Mouse (Mus musculus) neural tube, embryonic 14.5 days (tissue): ENCODE measurements around the gene Bysl. TPM values are rescaled to one million over a fixed set of nuclear protein-coding genes. Genes with fewer than 3 reads are reported as not detected.
"Not testable (repeated sequence)": the region's sequence is repeated elsewhere in the genome, so short reads cannot be mapped to it uniquely, and the experiment has no call there.

ENCODE experiments used
- ATAC-seq: fragments of 200-750 bp; cut with Nextera tagmentation; 2 replicates; pipeline ENCODE4 v1.8.0; 2017; ENCODE audit warnings: low read depth, mild to moderate bottlenecking, moderate TSS enrichment, moderate library complexity
- H3K27ac ChIP-seq: fragments of 300-500 bp; sonication (generic); 2 replicates; pipeline ENCODE4 v1.5.1; 2014; ENCODE audit warnings: low read depth, mild to moderate bottlenecking, control low read depth, low read length, moderate library complexity, mixed read lengths
- H3K27me3 ChIP-seq: fragments of 300-500 bp; sonication (generic); 2 replicates; pipeline ENCODE4 v1.6.1; 2014; ENCODE audit warnings: low read length; ENCODE audit not compliant: control insufficient read depth, insufficient read depth
- H3K36me3 ChIP-seq: fragments of 300-500 bp; sonication (generic); 2 replicates; pipeline ENCODE4 v1.6.1; 2014; ENCODE audit warnings: low read length, mixed read lengths; ENCODE audit not compliant: control insufficient read depth, insufficient read depth
- H3K4me1 ChIP-seq: fragments of 300-500 bp; sonication (generic); 2 replicates; pipeline ENCODE4 v1.6.1; 2014; ENCODE audit warnings: low read length; ENCODE audit not compliant: control insufficient read depth, insufficient read depth
- H3K4me2 ChIP-seq: fragments of 300-500 bp; sonication (generic); 2 replicates; pipeline ENCODE4 v1.6.1; 2014; ENCODE audit warnings: mild to moderate bottlenecking, low read depth, low read length, control low read depth
- H3K4me3 ChIP-seq: fragments of 300-500 bp; sonication (generic); 2 replicates; pipeline ENCODE4 v1.5.1; 2014; ENCODE audit warnings: low read depth, low read length, control low read depth, mixed read lengths
- H3K9ac ChIP-seq: fragments of 300-500 bp; sonication (generic); replicated peaks from 2 replicates; pipeline ENCODE4 v1.6.1; 2014; ENCODE audit warnings: low read depth, mild to moderate bottlenecking, control low read depth, low read length, mixed read lengths
- H3K9me3 ChIP-seq: fragments of 300-500 bp; sonication (generic); 2 replicates; pipeline ENCODE4 v1.6.1; 2016; ENCODE audit warnings: low read length; ENCODE audit not compliant: control insufficient read depth
- WGBS: fragments of 180-500 bp; shearing (Covaris S2); extraction: QIAGEN DNeasy Blood & Tissue Kit; methylation state at CpG from one replicate; pipeline ENCODE4 v1.1.7; 2014; 5-methylcytosine and 5-hydroxymethylcytosine counted together
- polyA plus RNA-seq: library from polyadenylated mRNA; unstranded; fragments of >200 nt; fragmentation: Nextera tagmentation; extraction: Ambion mirVana; gene quantifications from 2 replicates; pipeline ENCODE4 v1.2.1, GENCODE M21; 2014

The Bysl gene
- polyA plus RNA-seq, 1 experiment from 2014 or later, result 32.7 TPM

DNA sequence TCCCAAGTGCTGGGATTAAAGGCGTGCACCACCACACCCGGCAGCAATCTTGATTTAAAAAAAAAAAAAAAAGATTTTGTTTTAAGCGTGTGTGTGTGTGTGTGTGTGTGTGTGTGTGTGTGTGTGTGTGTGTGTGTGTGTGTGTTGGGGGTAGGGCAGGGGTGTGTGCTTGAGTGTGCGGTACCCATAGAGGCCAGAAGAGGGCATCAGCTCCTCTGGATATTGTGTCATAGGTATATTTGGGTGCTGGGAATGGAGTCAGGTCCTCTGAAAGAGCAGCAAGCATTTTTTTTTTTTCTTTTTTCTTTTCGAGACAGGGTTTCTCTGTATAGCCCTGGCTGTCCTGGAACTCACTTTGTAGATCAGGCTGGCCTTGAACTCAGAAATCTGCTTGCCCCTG, 13.3 kb upstream of the Bysl start:
- peaks cover 24% of the 10 kb centered on the region for H3K36me3 ChIP-seq
- not testable (repeated sequence) for H3K9me3 ChIP-seq, H3K4me1 ChIP-seq, ATAC-seq, H3K27me3 ChIP-seq, H3K4me3 ChIP-seq, H3K27ac ChIP-seq, H3K4me2 ChIP-seq, H3K9ac ChIP-seq
- 95% methylated on average over 5 of the region's 5 CpGs for WGBS

DNA sequence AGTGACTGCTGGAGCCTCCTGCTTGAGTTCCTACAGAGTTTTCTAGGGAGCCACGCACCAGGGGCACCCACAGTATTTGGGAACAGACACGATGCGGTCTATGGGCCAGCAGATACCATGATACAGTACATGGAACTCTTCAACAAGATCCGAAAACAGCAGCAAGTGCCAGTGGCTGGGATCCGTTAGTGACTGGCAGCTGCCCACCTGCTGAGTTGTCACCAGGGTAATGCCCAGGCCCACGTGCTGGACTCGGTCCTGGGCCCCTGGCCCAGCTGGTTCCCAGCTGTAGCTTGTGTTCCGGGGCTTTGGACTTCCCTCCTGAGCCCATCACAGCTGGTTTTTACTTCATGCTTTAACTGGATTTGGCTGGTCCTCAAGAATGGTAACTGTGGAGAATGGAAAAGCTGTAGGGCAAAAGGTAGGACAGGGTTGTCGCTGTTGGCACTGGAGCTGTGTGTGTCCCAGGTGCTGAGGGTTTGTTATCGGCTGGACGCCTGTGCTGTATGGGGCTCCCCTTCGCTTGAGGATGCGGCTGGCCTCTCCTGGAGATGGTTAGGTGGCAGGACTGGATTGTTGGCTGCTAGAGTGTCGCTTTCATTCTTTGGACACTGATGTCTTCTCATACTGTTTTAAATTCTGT, 11.7 kb upstream of the Bysl start:
- no peak overlapping the region for H3K9ac ChIP-seq
- no peaks in the 10 kb centered on the region for H3K4me1 ChIP-seq
- H3K27me3 ChIP-seq, result no peaks in the 10 kb centered on the region
- no peak overlapping the region for H3K27ac ChIP-seq
- no peaks in the 10 kb centered on the region for H3K9me3 ChIP-seq
- no peak overlapping the region for H3K4me2 ChIP-seq
- peaks cover 32% of the 10 kb centered on the region for H3K36me3 ChIP-seq
- no peak for ATAC-seq
- H3K4me3 ChIP-seq, result no peak overlapping the region
- WGBS, result 96% methylated on average over 14 of the region's 14 CpGs

DNA sequence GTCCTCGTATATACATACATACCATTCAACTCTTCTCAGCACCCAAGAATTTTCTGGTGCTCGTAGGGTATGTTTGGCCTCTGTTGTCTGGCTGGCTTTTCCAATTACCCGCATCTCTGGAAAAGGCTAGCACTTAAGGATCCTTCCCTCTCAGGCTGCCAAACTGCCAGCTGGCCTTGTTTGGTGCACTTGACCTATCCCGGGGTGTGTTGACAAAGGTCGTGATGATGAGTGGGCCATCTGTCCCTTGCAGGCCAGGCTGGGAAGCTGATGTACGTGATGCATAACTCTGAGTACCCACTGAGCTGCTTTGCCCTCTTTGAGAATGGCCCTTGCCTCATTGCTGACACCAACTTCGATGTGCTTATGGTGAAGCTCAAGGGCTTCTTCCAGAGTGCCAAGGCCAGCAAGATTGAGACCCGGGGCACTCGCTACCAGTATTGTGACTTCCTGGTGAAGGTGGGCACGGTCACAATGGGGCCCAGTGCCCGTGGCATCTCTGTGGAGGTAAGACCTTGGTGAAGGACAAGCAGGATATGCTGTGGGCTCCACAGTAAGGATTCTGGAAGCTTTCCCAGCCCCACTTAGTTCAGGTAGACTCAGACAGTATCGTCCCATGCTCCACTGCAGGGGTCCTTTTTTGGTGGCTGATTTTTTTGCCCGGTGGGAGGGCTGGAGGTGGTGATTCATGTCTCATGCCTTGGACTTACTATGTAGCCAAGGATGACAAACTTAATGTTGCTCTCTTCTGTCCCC, 7.4 kb upstream of the Bysl start:
- Histone ChIP-seq H3K27ac (no peak overlapping the region), H3K4me1 (no peaks in the 10 kb centered on the region), H3K27me3 (no peaks in the 10 kb centered on the region), H3K9ac (no peak overlapping the region), H3K4me2 (no peak overlapping the region), H3K9me3 (no peaks in the 10 kb centered on the region), H3K36me3 (peaks cover 43% of the 10 kb centered on the region), H3K4me3 (no peak overlapping the region)
- ATAC-seq, result no peak
- WGBS, result 90% methylated on average over 13 of the region's 13 CpGs

DNA sequence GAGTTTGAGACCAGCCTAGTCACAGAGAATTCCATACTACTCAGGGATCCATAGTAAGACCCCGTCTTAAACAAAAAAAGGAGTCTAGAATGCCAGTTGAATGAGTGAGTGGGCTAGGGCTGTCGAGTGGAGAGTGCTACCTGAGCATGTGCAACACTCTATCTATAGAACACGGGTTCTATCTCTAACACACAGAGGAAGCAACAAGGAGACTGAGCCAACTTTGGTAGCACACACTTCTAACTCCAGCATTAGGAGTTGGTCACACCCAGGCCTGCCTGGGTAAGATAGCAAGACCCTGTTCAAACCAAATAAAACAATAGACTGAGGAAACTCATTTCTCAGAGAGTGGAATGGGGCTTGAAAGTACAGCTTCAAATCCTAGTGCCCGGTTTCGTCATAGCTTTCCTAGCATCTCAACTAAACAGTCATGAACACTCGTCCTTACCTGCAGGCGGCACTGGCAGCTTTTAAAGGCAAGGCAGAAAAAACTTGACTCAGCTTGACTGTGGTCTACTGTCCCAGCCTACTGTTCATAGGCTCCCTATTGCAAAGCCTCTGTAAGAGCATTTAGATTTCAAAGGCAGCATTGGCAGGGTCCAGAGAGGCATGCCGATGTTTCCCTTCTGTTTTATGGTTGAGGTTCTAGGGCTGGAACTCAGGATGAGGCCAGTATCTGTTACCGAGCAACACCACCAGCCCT, 6.5 kb upstream of the Bysl start:
- Histone ChIP-seq H3K4me1 (0 out of 2 replicates have a peak, but pooled peaks cover 4% of the 10 kb centered on the region), H3K9ac (no peak overlapping the region), H3K27me3 (no peaks in the 10 kb centered on the region), H3K36me3 (peaks cover 34% of the 10 kb centered on the region), H3K4me3 (no peak overlapping the region), H3K9me3 (no peaks in the 10 kb centered on the region), H3K4me2 (no peak overlapping the region), H3K27ac (no peak overlapping the region)
- ATAC-seq, result no peak
- WGBS, result 93% methylated on average over 9 of the region's 9 CpGs

DNA sequence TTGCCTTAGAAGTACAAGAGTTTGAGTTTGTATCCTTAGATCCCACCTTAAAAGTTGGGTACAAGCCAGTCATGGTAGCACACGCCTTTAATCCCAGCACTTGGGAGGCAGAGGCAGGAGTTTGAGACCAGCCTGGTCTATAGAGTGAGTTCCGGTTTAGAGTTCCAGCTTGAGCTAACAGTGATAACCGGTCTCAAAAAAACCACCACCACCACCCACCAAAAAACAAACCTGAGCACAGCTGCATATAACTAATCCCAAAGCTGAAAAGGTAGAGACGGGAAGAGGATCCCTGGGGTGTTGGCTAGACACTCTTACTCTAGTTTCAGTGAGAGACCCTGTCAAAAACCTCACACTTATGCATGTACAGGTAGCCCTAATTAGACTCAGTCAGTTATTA, 5.4 kb upstream of the Bysl start:
- peaks cover 12% of the 10 kb centered on the region for H3K4me1 ChIP-seq
- ATAC-seq, result no peak
- 95% methylated on average over 4 of the region's 4 CpGs for WGBS

DNA sequence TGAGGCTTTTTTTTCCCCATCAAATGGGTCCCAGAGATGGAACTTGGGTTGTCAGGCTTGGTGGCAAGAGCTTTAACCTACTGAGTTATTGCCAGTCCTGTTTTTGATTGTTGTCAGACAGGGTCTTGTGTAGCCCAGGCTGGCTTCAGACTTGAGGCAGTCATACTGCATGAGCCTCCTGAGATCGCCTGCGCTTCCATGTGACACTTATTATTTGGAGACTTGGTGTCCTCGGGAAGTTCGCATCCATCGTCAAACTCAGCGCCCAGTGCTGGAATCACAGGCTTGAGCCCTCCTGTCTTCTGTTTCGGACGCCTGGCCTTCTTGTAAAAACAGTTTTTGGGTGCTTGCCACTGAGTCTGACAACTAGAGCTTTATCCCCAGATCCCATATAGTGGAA, 4.8 kb upstream of the Bysl start:
- H3K4me1 ChIP-seq, result peaks cover 12% of the 10 kb centered on the region
- peaks cover 26% of the 10 kb centered on the region; the same call in 1 of the 2 replicates for H3K36me3 ChIP-seq
- H3K9ac ChIP-seq, result no peak overlapping the region
- ATAC-seq, result no peak
- no peaks in the 10 kb centered on the region for H3K27me3 ChIP-seq
- no peaks in the 10 kb centered on the region for H3K9me3 ChIP-seq
- no peak overlapping the region for H3K4me2 ChIP-seq
- 96% methylated on average over 8 of the region's 8 CpGs for WGBS
- no peak overlapping the region for H3K27ac ChIP-seq
- H3K4me3 ChIP-seq, result no peak overlapping the region

More for the DNA sequence above, 5.4 kb upstream of the Bysl start:
- Histone ChIP-seq H3K36me3 (peaks cover 26% of the 10 kb centered on the region; the same call in 1 of the 2 replicates), H3K27me3 (no peaks in the 10 kb centered on the region), H3K27ac (no peak overlapping the region), H3K9me3 (no peaks in the 10 kb centered on the region), H3K9ac (no peak overlapping the region), H3K4me3 (no peak overlapping the region), H3K4me2 (no peak overlapping the region)

DNA sequence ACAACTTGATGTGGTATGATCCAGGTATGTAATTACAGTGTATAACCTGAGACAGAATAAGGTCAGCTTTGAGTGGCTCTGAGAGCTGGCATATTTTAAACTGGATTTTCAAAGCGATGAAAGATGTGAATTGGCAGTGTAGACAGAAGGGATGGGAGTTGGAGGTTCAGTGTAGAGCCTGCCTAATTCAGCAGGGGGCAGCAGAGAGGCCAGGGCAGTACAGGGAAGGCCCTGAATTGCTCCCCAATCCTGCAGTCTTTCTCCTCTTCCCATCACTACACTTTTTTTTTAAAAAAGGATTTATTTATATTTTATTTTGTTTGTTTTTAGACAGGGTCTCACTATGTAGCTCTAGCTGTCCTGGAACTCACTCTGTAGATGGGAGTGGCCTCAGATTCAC, 2.7 kb upstream of the Bysl start:
- no peak overlapping the region for H3K4me2 ChIP-seq
- 95% methylated on average over 1 of the region's 1 CpGs for WGBS
- peaks cover 21% of the 10 kb centered on the region; the same call in 1 of the 2 replicates for H3K36me3 ChIP-seq
- no peak overlapping the region for H3K9ac ChIP-seq
- H3K27me3 ChIP-seq, result no peaks in the 10 kb centered on the region
- peaks cover 21% of the 10 kb centered on the region for H3K4me1 ChIP-seq
- no peak for ATAC-seq
- H3K27ac ChIP-seq, result no peak overlapping the region
- H3K9me3 ChIP-seq, result no peaks in the 10 kb centered on the region
- no peak overlapping the region for H3K4me3 ChIP-seq

DNA sequence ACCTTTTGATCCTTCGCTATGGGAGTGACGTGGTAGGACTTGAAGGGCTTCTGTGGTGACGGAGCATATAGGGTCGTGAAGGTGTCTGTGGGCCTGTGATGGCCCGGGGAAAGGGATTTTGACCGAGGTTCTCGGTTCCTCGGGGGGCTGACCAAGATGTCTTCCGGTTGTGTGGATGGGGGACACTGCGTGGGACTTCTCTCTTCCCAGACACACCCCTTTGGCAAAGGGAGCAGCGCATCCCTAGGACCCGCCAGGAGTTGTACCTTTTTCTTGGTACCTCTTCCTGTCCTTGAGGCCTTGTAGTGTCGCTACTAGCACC, 330 bp upstream of the Bysl start:
- Histone ChIP-seq H3K9me3 (no peaks in the 10 kb centered on the region), H3K9ac (peak overlapping the region; percentile 72), H3K4me3 (peak overlapping the region; percentile 77), H3K4me2 (peak overlapping the region; percentile 89), H3K36me3 (peaks cover 10% of the 10 kb centered on the region; the same call in 1 of the 2 replicates), H3K27ac (peak overlapping the region; percentile 73), H3K27me3 (no peaks in the 10 kb centered on the region), H3K4me1 (peaks cover 21% of the 10 kb centered on the region)
- no peak for ATAC-seq
- WGBS, result under 1% methylated on average over 13 of the region's 13 CpGs

DNA sequence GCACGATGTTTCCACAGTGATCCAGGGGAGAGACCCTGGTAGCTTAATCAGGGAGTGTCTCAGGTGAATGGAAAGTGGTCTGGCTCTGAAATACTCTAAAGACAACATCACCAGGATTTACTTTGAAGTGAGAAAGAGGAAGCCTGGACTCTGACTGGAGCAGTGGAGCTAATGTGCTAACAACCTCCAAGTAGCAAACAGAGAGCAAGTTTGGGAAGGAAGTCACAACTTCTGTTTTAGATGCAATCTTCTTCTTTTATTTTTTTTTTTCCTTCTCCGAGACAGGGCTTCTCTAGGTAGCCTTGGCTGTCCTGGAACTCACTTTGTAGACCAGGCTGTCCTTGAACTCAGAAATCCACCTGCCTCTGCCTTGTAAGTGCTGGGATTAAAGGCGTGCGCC, 2.1 kb downstream of the Bysl start:
- H3K27ac ChIP-seq, result no peak overlapping the region
- H3K4me1 ChIP-seq, result peaks cover 21% of the 10 kb centered on the region
- 92% methylated on average over 4 of the region's 4 CpGs for WGBS
- no peaks in the 10 kb centered on the region for H3K27me3 ChIP-seq
- ATAC-seq, result no peak
- no peak overlapping the region for H3K4me3 ChIP-seq
- H3K9ac ChIP-seq, result no peak overlapping the region
- peaks cover 7% of the 10 kb centered on the region; the same call in 1 of the 2 replicates for H3K36me3 ChIP-seq
- H3K9me3 ChIP-seq, result no peaks in the 10 kb centered on the region
- H3K4me2 ChIP-seq, result no peak overlapping the region
